Mouse (Mus musculus) layer of hippocampus, adult 18-20 months (tissue): Measurements from ENCODE around the gene Gpx2. TPM values are rescaled to one million over a fixed set of nuclear protein-coding genes. Genes with fewer than 3 reads are reported as not detected.

Source experiments
- DNase-seq, 2 experiments: peaks; one replicate each; pipeline ENCODE4 v3.0.0; 2022; ENCODE audit warnings: low spot score in 2 of 2
- total RNA-seq, 2 experiments: library from RNA; stranded (reverse); gene quantifications; 2 replicates each; pipeline ENCODE4 v1.2.3; 2021

Gene Gpx2
- total RNA-seq, 2 experiments from 2014 or later = 0.51 TPM; not detected in 1

- peak; percentile 81 to 87 for DNase-seq
Observed at GRCm38 (mm10) chr12:76765354-76765851, 30.0 kb downstream of the Gpx2 start, which contains the start of the genes Churc1 and Fntb. Gene Churc1, plus strand, starts transcription at chr12:76765538. Gene Fntb, plus strand, starts transcription at chr12:76765589.

- DNase-seq = peak in 1 of 2 experiments; percentile 83
Observed at GRCm38 (mm10) chr12:76752652-76753318, 42.6 kb downstream of the Gpx2 start.

GRCm38 (mm10) chr12:76750866-76751459, 44.4 kb downstream of the Gpx2 start:
- peak in 1 of 2 experiments; percentile 1 for DNase-seq

Other genes starting within 250 kb of the Gpx2 start
- gene Sptb, start 85.0 kb downstream of the Gpx2 start, total RNA-seq = 100 to 1,000 TPM; 138 to 141 TPM
- 10 to 100 TPM; 34.7 to 37.7 TPM for gene Churc1, start 30.0 kb downstream of the Gpx2 start, total RNA-seq
- 10 to 100 TPM; 25.1 to 26.8 TPM for gene Fntb, start 30.0 kb downstream of the Gpx2 start, total RNA-seq
- 100 to 1,000 TPM; 187 to 197 TPM for gene Rab15, start 27.4 kb upstream of the Gpx2 start, total RNA-seq
- gene Max, start 166.6 kb upstream of the Gpx2 start, total RNA-seq = 10 to 100 TPM; 75.3 to 76.5 TPM